Mouse (Mus musculus) olfactory bulb, adult 2 months (tissue): Measurements from ENCODE around the gene Ust.

Experiments
- CTCF ChIP-seq: fragments of 200-500 bp; IDR thresholded peaks from 2 replicates; pipeline ENCODE4 v1.5.1; 2012; ENCODE audit warnings: low read depth, mild to moderate bottlenecking, low read length, moderate library complexity; ENCODE audit not compliant: insufficient read depth
- POLR2A ChIP-seq: fragments of 200-500 bp; IDR thresholded peaks from 2 replicates; pipeline ENCODE4 v1.6.1; 2012; ENCODE audit warnings: mild to moderate bottlenecking, low read depth, low read length, moderate library complexity; ENCODE audit not compliant: insufficient read depth

GRCm38 (mm10) chr10:8469516-8469915 is 49.1 kb downstream of the Ust start:
- TF ChIP-seq POLR2A = no peak
- no peak for TF ChIP-seq CTCF
